Mouse (Mus musculus) kidney, postnatal 0 days (tissue): Measurements from ENCODE around the gene Olfr706. TPM values are rescaled to one million over a fixed set of nuclear protein-coding genes. Genes with fewer than 3 reads are reported as not detected.
"Not testable (repeated sequence)": the region's sequence is repeated elsewhere in the genome, so short reads cannot be mapped to it uniquely, and the experiment has no call there.

Experiments used
- ATAC-seq: fragments of 200-750 bp; cut with Nextera tagmentation; replicated peaks from 2 replicates; pipeline ENCODE4 v1.8.0; 2017; ENCODE audit warnings: low read depth, moderate number of reproducible peaks, moderate TSS enrichment, moderate library complexity; ENCODE audit not compliant: low FRiP score
- DNase-seq: peaks from one replicate; pipeline ENCODE4 v3.0.0-alpha.2; 2016; ENCODE audit warnings: low spot score
- H3K27ac ChIP-seq: fragments of 300-500 bp; sonication (generic); 2 replicates; pipeline ENCODE4 v1.5.1; 2014; ENCODE audit warnings: mild to moderate bottlenecking
- H3K27me3 ChIP-seq: fragments of 300-500 bp; sonication (generic); 2 replicates; pipeline ENCODE4 v1.6.1; 2014; ENCODE audit warnings: low read length, mixed read lengths; ENCODE audit not compliant: insufficient read depth
- H3K36me3 ChIP-seq: fragments of 300-500 bp; sonication (generic); 2 replicates; pipeline ENCODE4 v1.6.1; 2014; ENCODE audit warnings: low read length, mixed read lengths; ENCODE audit not compliant: insufficient read depth
- H3K4me1 ChIP-seq: fragments of 300-500 bp; sonication (generic); replicated peaks from 2 replicates; pipeline ENCODE4 v1.6.1; 2014; ENCODE audit warnings: antibody characterized with exemption, low read length, mixed read lengths; ENCODE audit not compliant: insufficient read depth
- H3K4me2 ChIP-seq: fragments of 300-500 bp; sonication (generic); 2 replicates; pipeline ENCODE4 v1.6.1; 2014; ENCODE audit warnings: mild to moderate bottlenecking, low read length, moderate library complexity, mixed read lengths
- H3K4me3 ChIP-seq: fragments of 300-500 bp; sonication (generic); replicated peaks from 2 replicates; pipeline ENCODE4 v1.5.1; 2014; ENCODE audit warnings: low read depth, low read length
- H3K9ac ChIP-seq: fragments of 300-500 bp; sonication (generic); 2 replicates; pipeline ENCODE4 v1.6.1; 2014; ENCODE audit warnings: low read depth, low read length
- H3K9me3 ChIP-seq: fragments of 300-500 bp; sonication (generic); replicated peaks from 2 replicates; pipeline ENCODE4 v1.6.1; 2016; ENCODE audit warnings: low read length, inconsistent platforms, mixed read lengths
- CTCF ChIP-seq: IDR thresholded peaks from 2 replicates; pipeline ENCODE4 v1.5.1; 2016; ENCODE audit warnings: antibody characterized with exemption, low read depth, mild to moderate bottlenecking, moderate library complexity
- WGBS: fragments of 180-500 bp; shearing (Covaris S2); extraction: QIAGEN DNeasy Blood & Tissue Kit; methylation state at CpG from one replicate; pipeline ENCODE4 v1.1.7; 2014; 5-methylcytosine and 5-hydroxymethylcytosine counted together
- polyA plus RNA-seq: library from polyadenylated mRNA; unstranded; fragments of >200 nt; fragmentation: Nextera tagmentation; extraction: Ambion mirVana; gene quantifications from 2 replicates; pipeline ENCODE4 v1.2.1, GENCODE M21; 2015

The Olfr706 gene
- polyA plus RNA-seq, result not detected in 2 replicates

DNA sequence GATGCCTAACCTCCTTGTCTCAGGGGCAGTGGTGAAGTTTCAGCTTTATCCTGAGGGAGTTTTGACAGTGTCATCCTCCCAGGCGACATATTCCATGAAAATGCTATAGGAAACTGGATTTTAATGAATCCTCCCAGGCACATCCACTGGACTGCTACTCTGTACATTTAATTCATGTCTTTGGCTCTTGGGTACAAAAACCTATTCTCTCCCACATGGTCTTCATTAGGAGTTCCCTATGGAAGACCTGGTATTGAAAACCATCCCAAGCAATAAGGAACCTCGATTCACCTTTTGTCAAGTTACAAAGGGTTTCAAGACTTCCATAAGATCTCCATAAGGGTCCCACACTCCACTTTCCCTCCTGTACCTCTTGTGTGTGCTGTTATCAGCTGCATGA is at the start of gene Olfr706:
Gene Olfr706, minus strand, starts transcription at position 101 of the 400 bp plus-strand sequence.
- no peaks in the 10 kb centered on the region for H3K4me1 ChIP-seq
- H3K9me3 ChIP-seq, result no peaks in the 10 kb centered on the region
- WGBS, result 83% methylated on average over 2 of the region's 2 CpGs
- H3K4me2 ChIP-seq, result no peak within 1 kb of the TSS
- no peak for TF ChIP-seq CTCF
- H3K9ac ChIP-seq, result no peak within 1 kb of the TSS
- DNase-seq, result no peak
- no peak for ATAC-seq
- no peaks in the 10 kb centered on the region for H3K36me3 ChIP-seq
- no peaks in the 10 kb centered on the region for H3K27me3 ChIP-seq
- no peak within 1 kb of the TSS for H3K27ac ChIP-seq
- H3K4me3 ChIP-seq, result no peak within 1 kb of the TSS

DNA sequence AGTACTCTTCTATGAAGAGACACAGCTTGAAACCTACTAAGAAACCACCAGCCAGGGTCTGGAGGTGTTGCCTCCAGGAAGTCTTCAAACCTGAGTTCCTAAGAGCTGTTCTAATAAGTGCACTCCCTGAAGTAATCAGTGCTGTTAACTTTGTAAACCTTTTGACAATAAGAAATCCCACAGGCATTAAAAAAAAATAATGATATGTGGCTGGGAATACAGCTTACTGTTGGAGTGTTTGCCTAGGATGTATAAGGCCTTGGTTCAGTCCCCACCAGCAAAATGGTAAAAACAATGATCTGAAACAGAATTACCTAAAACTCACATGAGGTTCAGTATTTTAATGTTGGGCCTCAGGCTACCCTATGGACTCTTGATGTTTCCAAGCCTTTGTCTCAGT is 44.2 kb upstream of the Olfr706 start, which contains the start of gene Olfr709-ps1:
Gene Olfr709-ps1, minus strand, starts transcription at position 101 of the 400 bp plus-strand sequence.
- H3K9ac ChIP-seq, result no peak within 1 kb of the TSS
- TF ChIP-seq CTCF, result no peak
- no peaks in the 10 kb centered on the region for H3K36me3 ChIP-seq
- H3K27ac ChIP-seq, result no peak within 1 kb of the TSS
- H3K4me2 ChIP-seq, result no peak within 1 kb of the TSS
- H3K4me3 ChIP-seq, result no peak within 1 kb of the TSS
- H3K9me3 ChIP-seq, result no peaks in the 10 kb centered on the region
- H3K27me3 ChIP-seq, result no peaks in the 10 kb centered on the region
- ATAC-seq (no peak), DNase-seq (no peak)
- H3K4me1 ChIP-seq, result no peaks in the 10 kb centered on the region

DNA sequence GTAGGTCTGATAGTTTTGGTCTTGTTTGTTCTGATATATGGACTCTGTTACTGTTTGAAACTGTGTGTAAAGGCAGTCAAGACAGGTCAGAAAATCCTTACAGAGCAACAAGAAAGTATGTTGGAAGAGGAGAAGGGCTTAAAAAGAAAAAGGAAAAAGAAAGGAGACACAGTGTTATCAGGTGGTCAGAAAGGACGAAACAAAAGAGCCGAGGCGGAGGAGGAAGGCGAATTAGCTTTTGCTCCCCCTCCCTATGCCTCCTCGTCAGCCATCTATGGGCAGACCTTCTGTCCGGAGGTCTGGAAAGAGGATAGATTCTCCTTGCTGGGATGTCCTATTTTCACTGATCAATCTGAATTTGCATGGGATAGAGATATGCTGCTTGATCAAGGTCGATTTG is 33.0 kb upstream of the Olfr706 start:
- not testable (repeated sequence) for DNase-seq, H3K9ac ChIP-seq, H3K9me3 ChIP-seq, H3K36me3 ChIP-seq, H3K27ac ChIP-seq, H3K4me1 ChIP-seq, H3K4me3 ChIP-seq, ATAC-seq, H3K27me3 ChIP-seq, H3K4me2 ChIP-seq
- WGBS, result 93% methylated on average over 2 of the region's 7 CpGs

DNA sequence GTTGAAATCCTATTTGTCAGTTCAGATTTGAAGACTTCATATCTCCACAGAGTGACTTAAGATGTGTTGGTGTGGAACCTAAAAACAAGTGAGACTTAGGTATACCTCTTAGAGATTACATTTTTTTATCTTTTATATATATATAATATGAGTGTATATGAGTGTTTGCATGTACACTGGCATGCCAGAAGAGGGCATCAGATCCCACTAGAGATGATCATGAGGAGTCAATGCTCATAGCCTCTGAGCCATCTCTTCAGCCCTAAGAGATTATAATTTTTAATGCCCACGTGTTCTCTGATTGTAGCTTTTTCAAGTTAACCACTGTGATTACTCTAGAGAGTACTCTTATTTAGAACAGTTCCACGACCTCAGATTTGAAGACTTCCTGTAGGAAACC is 19.7 kb upstream of the Olfr706 start, which contains the start of gene Olfr1532-ps1:
Gene Olfr1532-ps1, plus strand, starts transcription at position 326 of the 400 bp plus-strand sequence.
- DNase-seq, result no peak
- no peaks in the 10 kb centered on the region for H3K4me1 ChIP-seq
- no peak for ATAC-seq
- H3K9ac ChIP-seq, result no peak within 1 kb of the TSS
- 74% methylated on average over 2 of the region's 2 CpGs for WGBS
- no peak within 1 kb of the TSS for H3K4me3 ChIP-seq
- H3K9me3 ChIP-seq, result no peaks in the 10 kb centered on the region
- TF ChIP-seq CTCF, result no peak
- no peaks in the 10 kb centered on the region for H3K36me3 ChIP-seq
- H3K27ac ChIP-seq, result no peak within 1 kb of the TSS
- H3K4me2 ChIP-seq, result no peak within 1 kb of the TSS
- no peaks in the 10 kb centered on the region for H3K27me3 ChIP-seq

DNA sequence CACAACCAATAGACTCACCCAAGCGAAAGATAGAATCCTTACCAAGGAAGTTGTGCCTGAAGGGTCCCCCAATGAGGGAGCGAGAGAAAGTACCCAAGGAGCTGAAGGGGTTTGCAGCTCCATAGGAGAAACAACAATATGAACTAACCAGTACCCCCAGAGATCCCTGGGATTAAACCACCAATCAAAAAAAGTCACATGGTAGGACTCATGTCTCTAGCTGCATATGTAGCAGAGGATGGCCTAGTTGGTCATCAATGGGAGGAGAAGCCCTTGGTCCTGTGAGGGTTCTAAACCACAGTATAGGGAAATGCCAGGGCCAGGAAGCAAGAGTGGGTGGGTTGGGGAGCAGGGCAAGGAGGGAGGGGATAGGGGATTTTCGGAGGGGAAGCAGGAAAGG is 13.2 kb upstream of the Olfr706 start, which contains the start of gene Olfr707:
Gene Olfr707, minus strand, starts transcription at position 101 of the 400 bp plus-strand sequence.
- not testable (repeated sequence) for H3K4me3 ChIP-seq, H3K4me2 ChIP-seq, H3K4me1 ChIP-seq, H3K27ac ChIP-seq, H3K9me3 ChIP-seq, ATAC-seq, H3K36me3 ChIP-seq, H3K27me3 ChIP-seq, DNase-seq, H3K9ac ChIP-seq
- 87% methylated on average over 3 of the region's 3 CpGs for WGBS

DNA sequence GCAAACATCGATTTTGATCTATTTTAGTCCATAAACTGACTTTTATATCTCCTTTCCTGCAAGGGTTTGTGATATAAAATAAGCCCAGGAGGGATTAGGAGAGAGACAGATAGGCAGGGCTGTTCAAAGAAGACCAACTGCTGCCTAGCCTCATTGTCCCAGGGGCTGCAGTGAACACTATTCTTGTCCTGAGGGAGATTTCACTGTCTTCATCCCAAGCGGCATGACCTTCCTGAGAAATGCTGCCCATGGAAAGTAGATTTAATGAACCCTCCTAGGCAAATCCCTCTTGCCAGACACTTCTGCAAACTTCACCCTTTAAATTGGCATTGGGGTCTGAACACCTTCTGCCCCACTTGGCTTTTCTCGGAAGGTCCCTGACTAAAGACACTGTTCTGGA is 11.2 kb downstream of the Olfr706 start, which contains the start of gene Olfr705:
Gene Olfr705, minus strand, starts transcription at position 101 of the 400 bp plus-strand sequence.
- Histone ChIP-seq H3K9ac (no peak within 1 kb of the TSS), H3K4me2 (no peak within 1 kb of the TSS), H3K4me1 (no peaks in the 10 kb centered on the region), H3K9me3 (no peaks in the 10 kb centered on the region), H3K4me3 (no peak within 1 kb of the TSS), H3K36me3 (no peaks in the 10 kb centered on the region), H3K27me3 (no peaks in the 10 kb centered on the region), H3K27ac (no peak within 1 kb of the TSS)
- no peak for TF ChIP-seq CTCF
- 76% methylated on average over 3 of the region's 3 CpGs for WGBS
- ATAC-seq, result no peak
- DNase-seq, result no peak

DNA sequence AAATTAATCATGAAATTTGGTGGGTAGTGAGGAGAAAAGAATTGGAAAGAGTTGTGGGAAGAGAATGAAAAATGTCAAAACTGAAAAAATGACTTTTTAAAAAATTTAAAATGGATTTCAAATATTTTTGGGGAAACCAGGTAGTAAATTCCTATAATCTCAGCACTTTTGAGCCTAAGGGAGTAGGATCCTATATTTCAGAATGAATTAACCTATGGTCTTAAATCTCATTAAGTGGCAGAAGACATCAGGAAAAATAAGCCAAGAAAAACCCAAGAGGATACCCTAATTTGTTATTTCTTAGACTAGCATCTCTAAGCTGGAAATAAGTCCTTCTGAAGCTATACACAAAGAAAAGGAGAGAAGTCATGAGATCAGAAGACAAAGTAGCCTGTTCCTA is 25.1 kb downstream of the Olfr706 start, which contains the start of gene Olfr704:
Gene Olfr704, plus strand, starts transcription at position 301 of the 400 bp plus-strand sequence.
- no peak for ATAC-seq
- TF ChIP-seq CTCF, result no peak
- no peaks in the 10 kb centered on the region for H3K9me3 ChIP-seq

More for the DNA sequence above, 25.1 kb downstream of the Olfr706 start, which contains the start of gene Olfr704:
- H3K9ac ChIP-seq, result no peak within 1 kb of the TSS
- no peaks in the 10 kb centered on the region for H3K36me3 ChIP-seq
- no peak for DNase-seq
- H3K4me2 ChIP-seq, result no peak within 1 kb of the TSS
- H3K4me3 ChIP-seq, result no peak within 1 kb of the TSS
- no peak within 1 kb of the TSS for H3K27ac ChIP-seq
- H3K4me1 ChIP-seq, result no peaks in the 10 kb centered on the region
- no peaks in the 10 kb centered on the region for H3K27me3 ChIP-seq
